Mouse (Mus musculus): ENCODE measurements around the gene Dnajb7. TPM values are rescaled to one million over a fixed set of nuclear protein-coding genes. Genes with fewer than 3 reads are reported as not detected.

Dnajb7 gene
- total RNA-seq, 4 experiments from 2014 or later, result not detected

DNA sequence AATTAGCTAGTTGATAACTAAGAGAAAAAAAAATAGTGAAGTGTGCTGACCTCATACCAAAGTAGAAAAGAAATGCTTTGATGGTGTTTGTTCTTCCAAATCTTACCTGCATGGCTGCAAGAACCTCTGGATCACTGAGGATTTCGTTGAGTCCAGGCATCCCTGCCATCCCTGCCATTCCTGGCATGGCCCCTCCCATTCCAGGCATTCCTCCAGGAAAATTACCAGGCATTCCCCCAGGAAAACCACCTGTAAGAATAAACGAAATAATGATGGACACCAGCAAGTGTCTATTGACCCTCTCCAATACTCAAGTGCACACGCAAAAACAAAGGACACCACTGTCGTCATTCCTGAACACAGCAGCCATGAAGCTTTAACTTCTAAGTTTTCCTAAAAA, 41.9 kb downstream of the Dnajb7 start:
- DNase-seq (ENCODE audit: low spot score in 2 of 2), result no peak

DNA sequence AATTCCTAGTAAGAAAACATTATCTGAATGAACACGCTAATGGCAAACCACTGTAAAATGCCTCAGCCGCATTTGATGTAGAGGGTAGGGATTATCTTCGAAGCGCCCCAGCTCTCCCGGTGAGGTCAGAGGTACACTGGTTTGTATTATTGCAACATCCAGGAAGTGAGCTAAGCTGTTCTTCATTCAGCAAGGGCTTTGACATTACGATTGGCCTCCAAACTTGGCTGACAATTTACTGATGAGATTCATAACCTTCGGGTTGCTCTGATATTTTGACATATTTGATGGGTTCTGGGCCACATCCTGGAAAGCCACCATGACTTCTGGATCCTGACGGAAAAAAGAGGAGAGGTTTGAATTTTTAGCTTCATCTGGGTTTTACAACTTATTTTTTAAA, 42.9 kb downstream of the Dnajb7 start:
- no peak for DNase-seq (ENCODE audit: low spot score in 2 of 2)

DNA sequence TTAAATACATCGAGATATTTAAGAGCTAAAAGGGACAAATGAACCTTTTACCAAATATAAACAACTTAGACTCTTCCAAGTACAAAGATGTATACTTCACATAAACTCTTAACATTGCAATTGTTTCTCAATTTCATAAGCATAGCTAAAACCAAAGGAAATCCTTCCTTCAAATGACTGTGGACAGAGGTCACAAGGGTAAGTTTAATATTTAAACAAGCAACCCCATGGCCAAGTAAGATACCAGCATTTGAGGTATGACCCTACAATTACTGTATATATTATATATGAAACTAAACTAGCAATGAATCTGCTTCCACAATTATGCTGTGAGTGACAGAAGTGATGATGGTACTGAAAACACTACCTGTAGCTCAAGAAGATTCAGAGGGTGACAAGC, 43.8 kb downstream of the Dnajb7 start:
- DNase-seq (ENCODE audit: low spot score in 2 of 2), result no peak

DNA sequence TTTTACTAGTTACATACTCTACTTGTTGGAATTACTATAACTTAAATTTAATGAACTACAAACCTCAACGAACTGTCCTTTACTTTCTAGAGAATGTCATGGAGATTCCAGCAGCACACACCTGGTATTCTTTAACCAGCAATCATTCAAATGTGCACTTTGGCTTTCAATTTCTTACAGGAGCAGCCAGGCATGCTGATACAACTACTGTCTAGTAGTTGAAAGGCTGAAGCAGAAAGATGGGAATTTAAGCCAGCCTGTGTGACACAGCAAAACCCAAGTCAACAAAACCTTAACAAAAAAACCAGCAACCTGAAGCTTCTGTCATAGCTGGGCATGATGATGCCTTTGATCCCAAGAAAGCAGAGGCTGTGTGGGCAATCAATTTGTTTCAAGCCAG, 45.6 kb downstream of the Dnajb7 start:
- no peak for DNase-seq (ENCODE audit: low spot score in 2 of 2)

DNA sequence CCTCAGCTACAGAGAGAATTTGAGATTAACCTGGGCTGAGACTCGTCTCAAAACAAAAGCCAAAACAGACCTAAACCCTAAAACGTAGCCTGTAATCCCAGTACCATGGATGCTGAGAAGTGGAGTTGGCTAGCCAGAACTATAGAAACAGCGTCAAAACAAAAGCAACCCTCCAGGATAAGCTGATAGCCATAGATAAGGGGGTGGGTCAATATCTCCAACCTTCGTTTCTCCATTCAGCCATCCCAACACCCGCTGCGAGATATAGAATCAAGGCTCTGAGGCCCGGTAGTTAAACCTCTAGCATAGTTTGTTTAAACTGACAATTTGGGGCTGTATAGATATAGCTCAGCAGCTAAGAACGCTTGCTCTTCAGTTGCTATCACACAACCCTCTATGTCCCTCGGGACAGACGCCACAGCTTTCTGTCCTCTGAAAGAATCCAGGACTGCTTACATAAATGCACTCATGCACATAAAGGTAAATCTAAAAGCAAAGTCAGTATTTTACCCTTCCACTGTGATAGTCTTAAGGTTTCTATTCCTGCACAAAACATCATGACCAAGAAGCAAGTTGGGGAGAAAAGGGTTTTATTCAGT, 46.6 kb downstream of the Dnajb7 start:
- DNase-seq (ENCODE audit: low spot score in 2 of 2), result no peak

DNA sequence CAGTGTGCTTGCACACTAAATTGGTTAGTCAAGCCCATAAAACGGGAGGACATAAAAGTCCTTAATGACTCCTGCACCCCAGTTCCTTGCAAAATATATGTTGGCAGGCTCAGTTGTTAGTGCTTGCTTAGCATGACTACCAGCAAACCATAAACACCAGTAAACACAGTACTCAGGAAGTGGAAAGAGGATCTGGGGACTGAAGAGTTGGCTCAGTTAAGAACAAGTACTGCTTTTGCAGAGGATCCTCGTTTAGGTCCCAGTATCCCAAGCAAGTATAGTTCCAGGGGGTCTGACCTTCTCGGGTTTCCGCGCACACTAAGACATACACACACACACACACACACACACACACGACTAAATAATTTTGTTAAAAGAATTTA, 47.1 kb downstream of the Dnajb7 start:
- DNase-seq (ENCODE audit: low spot score in 2 of 2), result no peak

DNA sequence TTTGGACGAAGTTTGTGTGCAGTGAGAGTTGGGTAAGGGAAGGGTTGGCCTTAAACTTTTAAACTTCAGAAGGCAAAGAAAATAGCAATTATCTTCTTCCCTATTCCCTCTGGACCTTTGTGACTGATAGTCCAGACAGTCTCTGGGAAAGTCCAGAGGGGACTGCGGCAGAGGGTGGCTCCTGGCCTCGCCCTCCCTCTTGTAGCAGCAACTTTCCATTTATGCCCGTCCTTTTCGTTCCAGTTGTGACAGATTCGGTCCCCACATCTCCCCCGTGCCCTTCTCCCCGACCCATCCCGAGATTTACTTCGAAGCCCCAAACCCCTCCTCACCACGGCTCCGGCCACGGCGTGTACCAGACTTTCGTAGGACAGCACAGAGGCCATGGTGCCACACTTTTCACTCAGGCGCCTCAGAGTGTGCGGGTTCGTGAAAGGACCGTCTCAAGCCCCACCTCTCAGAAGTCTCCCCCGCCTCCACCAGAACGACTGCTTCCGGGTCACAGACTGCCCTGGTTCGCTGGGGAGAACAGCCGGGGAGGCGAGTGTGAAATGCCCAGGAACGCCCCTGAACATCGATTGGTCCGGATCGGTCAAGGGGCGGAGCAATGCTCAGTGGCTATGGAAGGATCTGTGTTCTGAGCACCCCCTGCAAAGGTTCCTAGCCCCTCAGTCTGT, 47.6 kb downstream of the Dnajb7 start, which contains the start of gene Slc25a17:
Gene Slc25a17, minus strand, starts transcription at position 468 of the 677 bp plus-strand sequence.
- peak; percentile 92 to 93 for DNase-seq (ENCODE audit: low spot score in 2 of 2)

DNA sequence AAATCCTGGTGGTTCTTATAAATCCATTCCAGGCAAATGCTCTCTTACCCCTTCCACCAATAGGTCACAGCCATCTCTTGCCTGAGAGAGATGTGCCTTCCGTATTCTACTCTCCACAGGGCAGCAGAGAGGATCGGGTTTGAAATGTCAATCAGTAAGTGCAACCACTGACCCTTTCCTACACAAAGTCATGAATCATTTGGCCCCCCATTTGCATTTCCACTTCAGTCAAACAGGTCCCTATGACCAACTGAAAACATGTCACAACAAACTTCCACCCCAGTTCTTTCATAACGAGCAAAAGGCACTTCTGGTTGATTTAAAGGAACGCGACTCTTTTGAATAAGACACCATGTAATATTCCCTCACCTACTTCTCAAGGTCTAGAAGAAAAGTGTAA, 48.7 kb downstream of the Dnajb7 start:
- DNase-seq (ENCODE audit: low spot score in 2 of 2), result no peak

DNA sequence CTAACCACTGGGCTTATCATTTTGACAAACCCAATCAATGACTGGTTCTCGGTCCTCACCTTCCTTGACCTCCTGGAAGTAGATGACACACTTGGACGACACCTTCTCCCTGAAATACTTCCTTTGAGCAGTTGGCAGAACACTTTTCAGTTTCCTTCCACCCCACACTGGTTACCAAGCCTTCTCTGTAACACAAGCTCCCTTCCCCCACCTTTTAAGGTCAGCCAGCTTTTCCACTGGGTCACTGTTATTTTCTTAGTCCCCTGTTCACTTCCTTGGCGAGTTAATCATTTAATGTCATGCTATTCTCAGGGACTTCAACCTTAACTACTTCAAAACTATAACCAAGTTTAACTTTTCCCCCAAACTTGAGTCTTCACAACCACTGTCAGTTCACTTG, 49.2 kb downstream of the Dnajb7 start:
- DNase-seq (ENCODE audit: low spot score in 2 of 2), result no peak

DNA sequence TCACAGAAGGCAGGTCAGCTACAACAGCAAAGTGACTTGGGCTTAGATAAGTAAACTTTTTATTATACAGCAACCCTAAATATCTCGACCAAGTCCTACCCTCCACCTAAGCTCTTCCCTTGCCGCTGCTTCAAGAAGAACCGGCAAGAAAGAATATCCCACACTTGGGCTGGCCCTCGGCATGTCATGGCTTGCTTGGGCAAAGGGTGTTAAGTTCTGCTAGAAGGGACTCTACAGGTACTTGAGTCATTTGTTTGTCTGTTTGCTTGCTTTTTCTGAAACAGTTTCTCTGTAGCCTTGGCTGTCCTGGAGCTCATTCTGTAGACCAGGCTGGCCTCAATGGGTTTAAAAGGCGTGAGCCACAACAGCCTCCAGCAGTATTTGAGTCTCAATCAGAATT, 51.2 kb downstream of the Dnajb7 start:
- no peak for DNase-seq (ENCODE audit: low spot score in 2 of 2)

Other genes starting within 250 kb of the Dnajb7 start
- gene Mrtfa, start 217.5 kb downstream of the Dnajb7 start, total RNA-seq (2022), result 10 to 100 TPM; 13.8 to 23.9 (median 17.8) TPM
- gene Mchr1, start 172.8 kb downstream of the Dnajb7 start, total RNA-seq (2022), result 1 to 10 TPM; 2.1 to 6.9 (median 4.4) TPM
- 1 to 10 TPM; 4.9 to 8.7 (median 7.5) TPM for gene Slc25a17, start 47.5 kb downstream of the Dnajb7 start, total RNA-seq (2022)
- gene St13, start 8.2 kb downstream of the Dnajb7 start, total RNA-seq (2022), result 10 to 100 TPM; 82.9 to 93.0 (median 88.0) TPM
- 1 to 10 TPM; 4.6 to 8.1 (median 7.7) TPM for gene Xpnpep3, start 8.2 kb downstream of the Dnajb7 start, total RNA-seq (2022)
- gene Rbx1, start 58.0 kb upstream of the Dnajb7 start, total RNA-seq (2022), result 100 to 1,000 TPM in 3 of 4 experiments, 10 to 100 TPM in 1; 90.3 to 113 (median 101) TPM
- 10 to 100 TPM; 38.2 to 52.3 (median 42.2) TPM for gene Ep300, start 177.1 kb upstream of the Dnajb7 start, total RNA-seq (2022)

All from gastrocnemius, adult 8-10 months (tissue).